Mouse (Mus musculus) right cerebral cortex, postnatal 36 days (tissue): Measurements from ENCODE around the gene Iqgap2.

ENCODE experiments used
- DNase-seq, 2 experiments: peaks; one replicate each; pipeline ENCODE4 v3.0.0; 2022; ENCODE audit warnings: low spot score in 2 of 2, mixed read lengths in 1 of 2

The Iqgap2 gene

GRCm38 (mm10) chr13:95829431-95830171 lies 62.1 kb downstream of the Iqgap2 start:
- DNase-seq, result no peak

- DNase-seq, result peak in 1 of 2 experiments; percentile 33
Observed at GRCm38 (mm10) chr13:95828616-95829015, 63.1 kb downstream of the Iqgap2 start.

- no peak for DNase-seq
Observed at GRCm38 (mm10) chr13:95826178-95826577, 65.5 kb downstream of the Iqgap2 start.

- DNase-seq, result peak; percentile 34 to 56
Observed at GRCm38 (mm10) chr13:95822918-95823317, 68.8 kb downstream of the Iqgap2 start.

- peak; percentile 79 to 86 for DNase-seq
Observed at GRCm38 (mm10) chr13:95820071-95820470, 71.7 kb downstream of the Iqgap2 start.

GRCm38 (mm10) chr13:95818941-95819340 lies 72.8 kb downstream of the Iqgap2 start:
- DNase-seq, result no peak

- no peak for DNase-seq
Observed at GRCm38 (mm10) chr13:95813643-95814042, 78.1 kb downstream of the Iqgap2 start.

- no peak for DNase-seq
Observed at GRCm38 (mm10) chr13:95810796-95811195, 80.9 kb downstream of the Iqgap2 start.

GRCm38 (mm10) chr13:95807106-95807750 lies 84.5 kb downstream of the Iqgap2 start:
- no peak for DNase-seq

GRCm38 (mm10) chr13:95805469-95806166 lies 86.1 kb downstream of the Iqgap2 start:
- no peak for DNase-seq

GRCm38 (mm10) chr13:95804113-95804512 lies 87.6 kb downstream of the Iqgap2 start:
- no peak for DNase-seq

- DNase-seq, result no peak
Observed at GRCm38 (mm10) chr13:95800925-95801324, 90.8 kb downstream of the Iqgap2 start.

- DNase-seq, result no peak
Observed at GRCm38 (mm10) chr13:95799322-95799721, 92.4 kb downstream of the Iqgap2 start.

GRCm38 (mm10) chr13:95798721-95799120 lies 93.0 kb downstream of the Iqgap2 start:
- no peak for DNase-seq

GRCm38 (mm10) chr13:95797530-95797929 lies 94.2 kb downstream of the Iqgap2 start:
- DNase-seq, result no peak

- DNase-seq, result no peak
Observed at GRCm38 (mm10) chr13:95794346-95794745, 97.4 kb downstream of the Iqgap2 start.

GRCm38 (mm10) chr13:95790883-95791282 lies 100.8 kb downstream of the Iqgap2 start:
- DNase-seq, result no peak

- DNase-seq, result peak in 1 of 2 experiments; percentile 25
Observed at GRCm38 (mm10) chr13:95788631-95789376, 102.9 kb downstream of the Iqgap2 start.

GRCm38 (mm10) chr13:95782969-95783332 lies 108.8 kb downstream of the Iqgap2 start:
- no peak for DNase-seq

GRCm38 (mm10) chr13:95782311-95782968 lies 109.3 kb downstream of the Iqgap2 start:
- no peak for DNase-seq

- DNase-seq, result no peak
Observed at GRCm38 (mm10) chr13:95780038-95780437, 111.7 kb downstream of the Iqgap2 start.
